Mouse (Mus musculus) testis, postnatal 14 days (tissue): ENCODE results near the gene Nfia.
A peak's percentile ranks its signal among the peaks of the same experiment; 100 is the strongest.

Experiments
- DNase-seq: peaks from one replicate; pipeline ENCODE4 v3.0.0; 2021; ENCODE audit warnings: low spot score

Nfia gene

GRCm38 (mm10) chr4:97948250-97948649 lies 175.7 kb downstream of the Nfia start:
- no peak for DNase-seq

- no peak for DNase-seq
Observed at GRCm38 (mm10) chr4:97950341-97951071, 178.0 kb downstream of the Nfia start.

DNA sequence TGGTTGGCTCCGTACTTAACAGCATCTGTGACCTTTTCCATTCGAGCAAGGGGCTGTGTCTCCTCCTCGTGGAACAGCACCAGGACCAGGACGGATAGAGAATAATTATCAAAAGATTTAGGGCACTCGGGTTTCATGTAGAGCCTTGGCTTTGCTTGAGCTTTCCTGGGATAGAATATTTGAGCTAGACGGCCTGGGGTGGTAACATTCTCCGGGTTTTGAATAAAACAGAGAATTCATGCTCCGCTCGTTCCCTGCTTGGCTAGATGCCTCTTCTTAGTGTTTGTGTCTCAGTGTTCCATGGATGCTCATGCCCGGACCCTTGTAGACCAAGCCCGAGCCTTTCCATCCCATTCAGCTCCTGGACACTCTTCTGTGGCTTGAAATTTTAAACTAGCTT lies 181.4 kb downstream of the Nfia start:
- no peak for DNase-seq

DNA sequence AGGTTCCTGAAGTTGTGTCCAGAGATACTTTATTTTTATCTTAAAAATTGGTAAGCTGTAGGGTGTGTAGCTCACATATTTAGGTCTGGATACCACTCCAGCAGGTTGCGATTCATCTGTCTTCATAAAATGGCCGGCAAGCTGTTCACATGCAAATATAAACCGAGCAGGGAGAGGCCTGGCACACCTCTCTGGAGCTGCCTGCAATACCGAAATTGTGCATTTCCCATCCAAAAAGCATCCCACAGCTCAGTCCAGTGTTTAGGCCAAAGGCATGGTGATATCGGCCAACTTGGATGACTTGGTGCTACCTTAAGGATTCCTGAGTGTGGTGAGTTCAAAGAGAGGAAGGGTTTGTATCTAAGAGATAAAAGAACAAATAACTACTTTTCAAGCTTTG lies 185.6 kb downstream of the Nfia start:
- DNase-seq = no peak

- no peak for DNase-seq
Observed at GRCm38 (mm10) chr4:97962856-97963255, 190.3 kb downstream of the Nfia start.

GRCm38 (mm10) chr4:97963951-97964350 lies 191.4 kb downstream of the Nfia start:
- no peak for DNase-seq

GRCm38 (mm10) chr4:97968786-97969348 lies 196.3 kb downstream of the Nfia start:
- no peak for DNase-seq

GRCm38 (mm10) chr4:97973064-97973463 lies 200.5 kb downstream of the Nfia start:
- no peak for DNase-seq

- DNase-seq = no peak
Observed at GRCm38 (mm10) chr4:97974037-97974436, 201.5 kb downstream of the Nfia start.

DNA sequence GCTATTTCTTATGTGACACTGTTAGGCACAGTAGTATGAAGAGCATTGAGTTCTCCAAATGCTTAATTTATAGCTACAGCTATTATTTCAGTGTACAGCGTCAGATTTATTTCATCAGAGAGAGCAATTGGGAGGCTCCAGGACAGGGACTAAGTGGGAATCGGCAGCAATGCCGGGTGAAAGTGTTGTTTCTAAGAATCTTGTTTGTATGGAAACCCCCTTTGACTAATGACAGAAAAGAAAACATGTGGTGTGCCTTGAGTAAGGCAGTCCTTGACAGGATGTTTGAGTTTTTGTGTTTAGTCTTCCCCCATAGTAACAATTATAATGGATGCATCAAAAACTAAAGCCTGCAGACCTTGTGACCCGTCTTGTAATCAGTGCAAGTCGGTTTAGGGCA lies 204.4 kb downstream of the Nfia start:
- DNase-seq = no peak

DNA sequence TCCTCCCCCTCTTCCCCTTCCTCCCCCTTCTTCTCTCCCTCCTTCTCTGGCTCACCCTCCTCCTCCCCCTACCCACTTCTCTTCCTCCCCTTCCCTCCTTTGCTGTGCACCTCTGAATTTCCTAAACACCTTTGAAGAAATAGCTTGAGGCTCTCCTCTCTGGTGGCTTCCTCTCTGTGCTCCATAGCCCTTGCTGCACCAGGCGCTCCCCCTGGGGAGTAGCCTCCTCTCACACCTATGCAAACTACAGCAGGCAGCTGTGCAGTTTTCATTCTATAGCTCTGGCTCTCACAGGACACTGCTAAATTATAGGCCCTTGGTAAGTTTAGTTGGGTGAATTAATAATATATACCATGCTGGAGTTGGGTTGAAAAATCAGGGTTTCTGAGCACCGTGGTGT lies 211.8 kb downstream of the Nfia start:
- no peak for DNase-seq

- DNase-seq = no peak
Observed at GRCm38 (mm10) chr4:97986056-97986734, 213.7 kb downstream of the Nfia start.

DNA sequence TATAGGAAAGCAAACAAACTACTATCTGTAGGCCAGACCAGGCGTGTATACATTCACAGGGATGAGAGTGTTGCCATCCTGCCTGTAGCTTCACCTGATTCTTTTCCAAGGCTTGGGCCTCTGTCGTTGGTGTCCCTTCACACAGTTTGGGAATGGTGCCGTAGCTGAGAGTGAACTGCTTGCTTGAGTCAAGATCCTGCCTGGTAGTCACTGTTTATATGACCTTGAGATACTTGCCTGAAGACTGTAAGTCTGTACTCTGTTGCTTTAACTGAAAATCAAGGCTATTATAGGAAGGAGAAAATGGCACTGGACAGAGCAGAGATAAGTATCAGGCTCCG lies 214.2 kb downstream of the Nfia start:
- DNase-seq = no peak

DNA sequence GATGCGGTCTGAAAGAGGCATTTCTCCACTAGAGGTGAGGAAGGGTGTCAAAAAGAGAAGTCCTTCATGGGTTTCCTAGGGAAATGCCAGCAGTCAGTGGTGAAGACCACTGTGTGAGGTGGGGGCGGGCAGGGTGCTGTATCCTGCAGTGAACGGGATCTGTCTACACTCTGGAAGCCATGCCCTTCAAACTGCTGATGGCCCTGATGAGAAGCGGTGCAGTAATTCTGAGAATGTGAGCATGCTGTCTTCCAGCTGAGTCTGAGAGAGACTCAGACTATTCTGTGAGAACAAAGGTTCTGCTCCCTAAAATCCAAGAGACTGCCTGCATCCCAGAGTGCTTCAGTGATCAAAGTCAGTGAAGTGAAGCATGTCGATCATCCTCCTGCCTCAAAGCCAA lies 216.2 kb downstream of the Nfia start:
- no peak for DNase-seq

DNA sequence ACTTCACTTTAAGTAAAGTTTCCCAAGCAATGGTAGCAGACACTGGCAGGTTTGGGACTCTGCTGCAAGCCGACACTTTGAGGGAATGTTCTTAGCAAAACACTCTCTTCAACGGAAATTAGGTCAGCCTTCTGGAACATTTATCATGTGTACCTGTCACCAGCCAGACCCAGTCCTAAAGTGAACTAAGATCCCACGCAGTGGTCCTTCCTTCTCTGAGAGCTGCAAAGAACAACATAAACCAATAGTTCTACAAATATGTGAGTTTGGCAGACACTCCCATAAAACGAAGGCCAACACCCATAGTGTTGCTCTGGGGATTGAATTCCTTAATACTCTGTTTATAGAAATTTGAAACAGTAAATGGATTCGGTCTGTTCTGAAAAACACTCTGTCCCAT lies 217.9 kb downstream of the Nfia start:
- DNase-seq = peak; percentile 30

- no peak for DNase-seq
Observed at GRCm38 (mm10) chr4:97991395-97991794, 218.9 kb downstream of the Nfia start.

DNA sequence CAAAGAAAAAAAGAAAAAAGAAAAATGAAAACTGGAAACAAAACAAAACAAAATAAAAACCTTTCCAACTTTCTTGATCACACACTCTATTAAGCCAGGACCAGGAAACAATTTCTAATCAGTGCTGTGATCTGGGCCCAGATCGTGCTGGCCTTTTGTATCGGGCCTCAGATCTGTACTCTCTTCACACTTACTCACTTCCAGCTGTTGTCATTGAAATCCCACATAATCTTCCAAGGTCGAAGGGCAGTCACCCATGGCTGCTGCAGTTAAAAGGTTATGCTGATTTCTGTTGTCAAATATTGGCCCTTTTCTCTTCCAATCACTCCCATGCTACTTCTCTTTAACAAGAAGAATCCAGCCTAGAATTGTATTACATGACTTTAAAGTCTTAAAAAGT lies 219.3 kb downstream of the Nfia start:
- no peak for DNase-seq

- no peak for DNase-seq
Observed at GRCm38 (mm10) chr4:97995911-97996712, 223.6 kb downstream of the Nfia start.

GRCm38 (mm10) chr4:97997151-97997817 lies 224.8 kb downstream of the Nfia start:
- DNase-seq = no peak

DNA sequence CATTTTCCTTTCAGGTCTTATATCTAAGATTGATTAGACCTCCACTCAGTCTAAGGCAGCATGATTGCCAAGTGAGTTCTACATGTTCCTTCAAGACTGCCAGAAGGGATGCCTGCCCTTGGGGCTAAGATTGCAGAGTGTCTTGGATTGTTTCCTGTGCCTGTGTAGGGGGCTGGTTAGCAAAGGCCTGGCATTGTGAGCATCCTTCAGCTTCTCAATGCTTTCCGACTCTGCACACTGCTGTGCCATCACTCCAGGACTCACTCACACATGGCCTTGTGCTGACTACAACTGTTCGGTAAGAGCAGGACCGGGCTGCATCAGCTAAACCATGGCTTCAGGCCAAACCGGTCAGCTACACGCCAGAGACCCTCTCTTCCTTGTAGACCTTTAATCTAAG lies 229.7 kb downstream of the Nfia start:
- DNase-seq = peak; percentile 59

GRCm38 (mm10) chr4:98003323-98004107 lies 231.0 kb downstream of the Nfia start:
- DNase-seq = no peak
